Mouse (Mus musculus): Measurements from ENCODE around the gene Wdr60. TPM values are rescaled to one million over a fixed set of nuclear protein-coding genes. Genes with fewer than 3 reads are reported as not detected.
A peak's percentile ranks its signal among the peaks of the same experiment; 100 is the strongest.
"Not testable (repeated sequence)": the region's sequence is repeated elsewhere in the genome, so short reads cannot be mapped to it uniquely, and the experiment has no call there.

Gene Wdr60
- total RNA-seq (2021) = 10 to 100 TPM; 15.2 to 16.5 TPM
- long read RNA-seq, experiment 1, transcript Wdr60-201 (22 exons, 3,721 nt) = major isoform, 7 of 18 reads
- long read RNA-seq, experiment 1, partial matches to known transcripts = 4 of 18 reads
- long read RNA-seq, experiment 1, other reads (novel, unspliced or antisense) = 7 of 18 reads
- long read RNA-seq, experiment 2, transcript Wdr60-201 (22 exons, 3,721 nt) = major isoform, 11 of 18 reads
- long read RNA-seq, experiment 2, partial matches to known transcripts = 1 of 18 reads
- long read RNA-seq, experiment 2, other reads (novel, unspliced or antisense) = 6 of 18 reads

GRCm38 (mm10) chr12:116262555-116263341 is at the start of gene Wdr60:
Wdr60 (minus strand) TSS chr12:116263022.
- peak; percentile 77 to 87 for DNase-seq (ENCODE audit: low spot score in 2 of 2)

GRCm38 (mm10) chr12:116308612-116309011 is 45.8 kb upstream of the Wdr60 start:
- no peak for DNase-seq (ENCODE audit: low spot score in 2 of 2)

- no peak for DNase-seq (ENCODE audit: low spot score in 2 of 2)
Measured at GRCm38 (mm10) chr12:116307870-116308269, 45.0 kb upstream of the Wdr60 start.

GRCm38 (mm10) chr12:116306042-116306441 is 43.2 kb upstream of the Wdr60 start:
- no peak for DNase-seq (ENCODE audit: low spot score in 2 of 2)

- DNase-seq (ENCODE audit: low spot score in 2 of 2) = no peak
Measured at GRCm38 (mm10) chr12:116302181-116302580, 39.4 kb upstream of the Wdr60 start.

GRCm38 (mm10) chr12:116299906-116300305 is 37.1 kb upstream of the Wdr60 start:
- DNase-seq (ENCODE audit: low spot score in 2 of 2) = no peak

GRCm38 (mm10) chr12:116293599-116294292 is 30.9 kb upstream of the Wdr60 start:
- DNase-seq (ENCODE audit: low spot score in 2 of 2) = peak in 1 of 2 experiments; percentile 29

- no peak for DNase-seq (ENCODE audit: low spot score in 2 of 2)
Measured at GRCm38 (mm10) chr12:116293185-116293584, 30.4 kb upstream of the Wdr60 start.

GRCm38 (mm10) chr12:116283511-116283910 is 20.7 kb upstream of the Wdr60 start:
- no peak for DNase-seq (ENCODE audit: low spot score in 2 of 2)

- no peak for DNase-seq (ENCODE audit: low spot score in 2 of 2)
Measured at GRCm38 (mm10) chr12:116282856-116283255, 20.0 kb upstream of the Wdr60 start.

GRCm38 (mm10) chr12:116281427-116282281 is 18.8 kb upstream of the Wdr60 start:
- peak; percentile 13 to 29 for DNase-seq (ENCODE audit: low spot score in 2 of 2)

- DNase-seq (ENCODE audit: low spot score in 2 of 2) = peak; percentile 99 to 100
Measured at GRCm38 (mm10) chr12:116280653-116281364, 18.0 kb upstream of the Wdr60 start, which contains the start of gene Esyt2. Esyt2 (plus strand) TSS chr12:116281196.

GRCm38 (mm10) chr12:116280149-116280652 is 17.4 kb upstream of the Wdr60 start:
- DNase-seq (ENCODE audit: low spot score in 2 of 2) = no peak

- no peak for DNase-seq (ENCODE audit: low spot score in 2 of 2)
Measured at GRCm38 (mm10) chr12:116279181-116279580, 16.4 kb upstream of the Wdr60 start.

- DNase-seq (ENCODE audit: low spot score in 2 of 2) = no peak
Measured at GRCm38 (mm10) chr12:116278541-116278940, 15.7 kb upstream of the Wdr60 start.

GRCm38 (mm10) chr12:116276961-116277360 is 14.1 kb upstream of the Wdr60 start:
- DNase-seq (ENCODE audit: low spot score in 2 of 2) = no peak

GRCm38 (mm10) chr12:116275631-116276030 is 12.8 kb upstream of the Wdr60 start:
- DNase-seq (ENCODE audit: low spot score in 2 of 2) = no peak

GRCm38 (mm10) chr12:116275086-116275485 is 12.3 kb upstream of the Wdr60 start, which contains the start of gene Gm11027:
Gm11027 (plus strand) TSS chr12:116275386.
- DNase-seq (ENCODE audit: low spot score in 2 of 2) = not testable (repeated sequence)

GRCm38 (mm10) chr12:116273733-116274132 is 10.9 kb upstream of the Wdr60 start:
- no peak for DNase-seq (ENCODE audit: low spot score in 2 of 2)

GRCm38 (mm10) chr12:116271071-116271470 is 8.2 kb upstream of the Wdr60 start:
- DNase-seq (ENCODE audit: low spot score in 2 of 2) = no peak
